Mouse (Mus musculus): Measurements from ENCODE around the gene Mta3.

The Mta3 gene

DNA sequence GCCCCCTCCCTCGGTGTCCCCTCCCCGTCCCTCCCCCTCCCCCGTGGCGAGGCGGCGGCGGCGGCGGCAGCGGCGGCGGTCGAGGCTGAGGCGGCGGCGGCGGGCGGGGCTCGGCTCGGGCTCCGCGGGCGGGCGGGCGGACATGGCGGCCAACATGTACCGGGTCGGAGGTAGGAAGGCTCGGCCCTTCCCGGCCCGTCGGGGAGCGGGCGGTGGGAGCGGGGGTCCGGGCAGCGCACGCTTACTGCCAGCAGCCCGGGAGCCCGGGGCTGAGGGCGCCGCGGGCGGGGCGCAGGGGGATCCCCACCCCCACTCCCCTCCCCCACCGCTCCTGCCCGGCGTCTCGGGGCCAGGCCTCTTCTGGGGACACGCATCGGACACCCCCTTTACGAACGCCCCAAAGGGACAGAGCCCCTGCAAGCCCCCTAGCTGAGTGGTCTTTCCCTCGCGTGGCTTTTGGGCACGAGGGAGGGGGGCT, at the start of gene Mta3:
Mta3 (plus strand) TSS at position 48 of the 478 bp plus-strand sequence.
- ATAC-seq (ENCODE audit: insufficient number of reproducible peaks, low FRiP score, low TSS enrichment) = peak; percentile 38; the same call in 1 of the 2 replicates

DNA sequence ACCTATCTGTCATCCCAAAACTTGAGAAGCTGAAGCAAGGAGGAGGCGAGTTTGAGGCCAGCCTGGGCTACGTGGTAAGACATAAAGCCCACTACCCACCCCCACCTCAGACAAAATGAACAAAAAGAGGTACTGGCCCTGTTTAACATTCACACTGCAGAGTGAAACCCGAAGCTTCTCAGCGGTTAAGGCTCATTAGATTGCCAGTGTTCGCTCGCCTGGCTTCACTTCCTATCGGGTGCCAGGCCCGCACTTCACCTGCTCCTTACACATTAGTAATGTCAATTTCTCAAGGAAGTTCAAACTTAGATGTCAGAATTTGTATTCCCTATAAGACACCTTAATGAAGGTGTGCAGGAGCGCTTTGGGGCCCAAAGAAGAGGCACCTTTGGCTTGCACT, 48.6 kb upstream of the Mta3 start:
- no peak for ATAC-seq (ENCODE audit: insufficient number of reproducible peaks, low FRiP score, low TSS enrichment)

DNA sequence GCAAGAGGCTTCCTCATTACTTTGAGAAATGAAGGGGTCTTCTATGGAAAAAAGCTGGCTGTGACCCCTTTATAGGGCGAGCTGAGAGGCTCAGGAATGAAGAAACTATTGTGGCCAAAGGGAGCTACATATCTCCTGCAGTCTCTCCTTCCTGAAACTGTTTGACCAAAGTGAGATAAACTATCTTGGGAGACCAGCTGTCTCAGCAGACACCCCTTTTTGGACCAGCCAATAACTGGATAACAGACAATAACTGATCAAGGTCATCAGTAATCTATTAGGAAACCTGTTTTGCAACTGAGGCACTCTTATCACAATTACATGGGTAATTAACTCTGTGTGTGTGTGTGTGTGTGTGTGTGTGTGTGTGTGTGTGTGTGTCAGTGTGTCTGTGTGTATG, 47.0 kb upstream of the Mta3 start:
- no peak for ATAC-seq (ENCODE audit: insufficient number of reproducible peaks, low FRiP score, low TSS enrichment)

DNA sequence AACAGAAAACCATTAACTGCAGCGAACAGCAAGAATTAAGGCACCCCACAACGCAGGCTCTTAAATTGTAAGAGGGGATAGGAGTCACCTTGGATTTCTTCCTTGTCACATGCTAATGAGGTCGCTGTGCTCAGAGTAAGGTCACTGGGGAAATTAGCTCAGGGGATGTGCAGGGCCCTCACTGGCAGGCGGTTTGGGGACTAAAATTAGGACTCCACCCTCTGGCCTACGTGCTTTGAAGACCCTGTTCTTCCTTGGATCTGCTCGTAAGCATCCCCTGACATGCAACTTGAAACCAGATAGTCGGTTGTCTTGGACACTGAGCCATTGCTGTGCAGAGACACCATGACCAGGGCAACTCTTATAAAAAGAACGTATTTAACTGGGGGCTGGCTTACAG, 41.2 kb upstream of the Mta3 start:
- ATAC-seq (ENCODE audit: insufficient number of reproducible peaks, low FRiP score, low TSS enrichment) = no peak

GRCm38 (mm10) chr17:83666597-83667287, 39.2 kb upstream of the Mta3 start:
- ATAC-seq (ENCODE audit: insufficient number of reproducible peaks, low FRiP score, low TSS enrichment) = no peak

DNA sequence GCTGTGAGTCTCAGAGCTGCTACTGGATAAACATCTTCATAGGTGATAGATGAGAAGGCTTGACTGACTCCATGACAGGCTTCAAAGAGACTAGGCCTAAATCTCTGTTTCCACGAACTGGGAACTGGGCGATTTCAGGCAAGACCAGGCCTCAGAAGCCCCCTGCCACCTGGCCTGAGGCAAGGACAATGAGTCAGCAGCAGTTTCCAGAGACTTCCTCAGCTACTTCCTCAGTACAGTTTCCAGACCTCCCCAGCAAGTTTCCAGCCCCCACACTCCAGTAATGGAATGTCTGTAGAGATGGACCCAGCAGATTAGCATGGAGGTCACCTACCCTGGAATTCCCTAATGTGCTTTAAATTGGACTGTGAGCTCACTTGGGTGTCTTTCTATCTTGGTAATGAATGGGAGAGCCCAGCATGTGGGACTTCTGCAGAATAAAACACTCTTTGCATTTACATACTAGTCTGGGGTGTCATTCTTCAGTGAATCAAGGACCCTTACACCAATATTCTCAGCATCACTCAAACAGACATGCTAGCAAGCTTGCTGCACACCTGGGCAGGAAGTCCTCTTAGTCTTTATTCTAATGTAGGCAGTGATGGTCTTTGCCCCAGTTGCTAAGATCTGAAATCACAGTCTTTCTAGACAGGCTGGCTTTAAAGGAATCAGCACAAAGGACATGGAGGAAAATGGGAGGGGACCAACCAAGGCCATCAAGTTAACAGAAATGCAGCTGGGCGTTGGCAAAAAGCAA, 37.9 kb upstream of the Mta3 start:
- no peak for ATAC-seq (ENCODE audit: insufficient number of reproducible peaks, low FRiP score, low TSS enrichment)

- no peak for ATAC-seq (ENCODE audit: insufficient number of reproducible peaks, low FRiP score, low TSS enrichment)
Measured at GRCm38 (mm10) chr17:83672685-83673084, 33.3 kb upstream of the Mta3 start.

- ATAC-seq (ENCODE audit: insufficient number of reproducible peaks, low FRiP score, low TSS enrichment) = no peak
Measured at GRCm38 (mm10) chr17:83677370-83677769, 28.6 kb upstream of the Mta3 start.

DNA sequence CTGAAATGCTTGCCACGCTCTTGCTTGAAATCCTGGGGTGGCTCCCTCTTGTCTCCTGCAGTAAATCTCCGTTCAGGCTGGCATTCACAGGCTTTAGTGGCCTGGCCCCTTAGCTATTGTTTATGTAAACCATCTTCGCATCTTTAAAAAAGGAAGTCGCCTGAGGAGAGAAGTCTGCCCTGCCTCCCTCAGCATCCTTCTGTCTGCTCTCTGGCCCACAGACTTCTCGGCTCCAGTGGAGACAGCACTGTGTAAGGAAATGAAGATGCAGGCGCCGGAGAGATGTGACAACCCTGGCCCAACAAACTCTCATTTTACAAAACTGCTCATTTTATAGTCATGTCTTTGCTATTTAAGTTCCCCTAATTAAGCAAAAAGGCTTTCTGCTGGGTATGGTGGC, 24.0 kb upstream of the Mta3 start:
- no peak for ATAC-seq (ENCODE audit: insufficient number of reproducible peaks, low FRiP score, low TSS enrichment)

- ATAC-seq (ENCODE audit: insufficient number of reproducible peaks, low FRiP score, low TSS enrichment) = no peak
Measured at GRCm38 (mm10) chr17:83684475-83684874, 21.5 kb upstream of the Mta3 start.

- no peak for ATAC-seq (ENCODE audit: insufficient number of reproducible peaks, low FRiP score, low TSS enrichment)
Measured at GRCm38 (mm10) chr17:83690418-83690817, 15.5 kb upstream of the Mta3 start.

DNA sequence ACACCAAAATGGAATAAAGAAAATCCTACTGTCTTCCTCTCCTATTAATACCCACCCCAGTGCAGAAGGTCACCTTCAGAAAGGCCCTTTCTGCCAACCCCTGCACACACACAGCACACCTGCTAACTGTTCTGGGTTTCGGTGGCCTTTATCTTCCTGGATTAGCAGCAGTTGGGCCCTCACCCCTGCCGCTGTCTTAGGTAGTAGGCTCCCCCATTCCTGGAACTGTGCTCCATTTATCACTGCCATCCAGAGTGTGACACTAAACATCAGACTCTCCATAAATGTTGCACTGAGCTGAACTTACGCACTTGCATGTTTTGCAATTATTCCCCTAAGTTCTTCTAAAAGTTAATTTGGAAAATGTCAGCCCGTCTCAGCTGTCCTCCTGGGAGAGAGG, 14.6 kb upstream of the Mta3 start:
- no peak for ATAC-seq (ENCODE audit: insufficient number of reproducible peaks, low FRiP score, low TSS enrichment)

DNA sequence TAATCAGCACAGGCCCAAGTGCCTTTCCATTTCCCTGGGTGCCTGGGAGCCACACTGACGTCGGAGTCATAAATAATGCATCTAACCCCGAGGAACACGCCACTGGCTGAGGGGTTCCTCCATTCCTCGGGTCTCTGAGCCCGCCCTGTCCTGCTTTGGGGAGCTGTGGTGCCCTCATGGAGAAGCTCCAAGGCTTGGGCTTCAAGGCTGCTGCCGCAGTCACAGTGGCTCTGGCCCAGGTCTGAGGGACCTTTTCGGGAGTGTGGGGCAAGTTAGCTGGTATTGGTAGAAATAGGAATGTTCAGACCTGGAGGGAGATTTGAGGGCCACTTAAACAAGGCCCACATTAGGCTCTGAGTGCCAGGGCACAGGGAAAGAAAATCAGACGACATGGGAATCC, 12.0 kb upstream of the Mta3 start:
- ATAC-seq (ENCODE audit: insufficient number of reproducible peaks, low FRiP score, low TSS enrichment) = no peak

- no peak for ATAC-seq (ENCODE audit: insufficient number of reproducible peaks, low FRiP score, low TSS enrichment)
Measured at GRCm38 (mm10) chr17:83695785-83696184, 10.2 kb upstream of the Mta3 start.

- ATAC-seq (ENCODE audit: insufficient number of reproducible peaks, low FRiP score, low TSS enrichment) = no peak
Measured at GRCm38 (mm10) chr17:83699062-83699724, 6.8 kb upstream of the Mta3 start.

GRCm38 (mm10) chr17:83700125-83700524, 5.8 kb upstream of the Mta3 start:
- ATAC-seq (ENCODE audit: insufficient number of reproducible peaks, low FRiP score, low TSS enrichment) = no peak

- no peak for ATAC-seq (ENCODE audit: insufficient number of reproducible peaks, low FRiP score, low TSS enrichment)
Measured at GRCm38 (mm10) chr17:83704469-83704868, 1.5 kb upstream of the Mta3 start.

DNA sequence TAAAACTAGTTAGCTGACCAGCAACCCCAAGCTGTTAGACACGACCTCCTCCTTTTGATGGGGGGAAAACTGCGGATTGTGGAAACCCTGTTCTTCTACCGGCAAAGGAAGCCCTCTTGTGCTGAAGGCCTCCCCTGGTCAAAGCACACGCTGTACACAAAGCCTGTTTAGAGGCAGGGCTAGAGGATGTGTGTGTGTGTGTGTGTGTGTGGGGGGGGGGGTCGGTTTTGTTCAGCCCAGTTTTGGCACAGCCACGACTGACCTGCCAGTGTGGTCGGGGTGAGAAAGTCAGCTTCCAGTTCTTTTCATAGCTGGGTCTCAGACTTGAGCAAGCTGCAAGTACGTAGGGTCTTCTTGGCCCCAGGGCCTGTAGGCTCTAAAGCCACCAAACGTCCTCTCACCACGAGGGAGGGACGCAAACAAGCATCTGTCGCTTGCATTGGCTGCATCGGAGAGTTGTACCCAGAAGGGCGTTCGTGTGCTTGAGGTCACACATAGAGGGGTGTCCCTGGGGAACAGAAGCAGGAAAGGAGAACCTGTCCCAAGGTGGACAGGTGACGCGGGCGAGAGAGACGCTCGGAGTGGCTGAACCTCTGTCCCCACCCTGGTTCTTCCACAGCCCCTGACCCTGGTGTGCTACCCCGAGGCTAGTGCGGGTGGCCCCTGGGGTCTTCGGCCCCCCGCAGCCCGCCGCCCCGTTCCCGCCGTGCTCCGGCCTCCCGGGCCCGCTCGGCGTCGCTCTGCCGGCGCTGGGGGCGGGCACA, 429 bp upstream of the Mta3 start:
- peak; percentile 59 for ATAC-seq (ENCODE audit: insufficient number of reproducible peaks, low FRiP score, low TSS enrichment)

DNA sequence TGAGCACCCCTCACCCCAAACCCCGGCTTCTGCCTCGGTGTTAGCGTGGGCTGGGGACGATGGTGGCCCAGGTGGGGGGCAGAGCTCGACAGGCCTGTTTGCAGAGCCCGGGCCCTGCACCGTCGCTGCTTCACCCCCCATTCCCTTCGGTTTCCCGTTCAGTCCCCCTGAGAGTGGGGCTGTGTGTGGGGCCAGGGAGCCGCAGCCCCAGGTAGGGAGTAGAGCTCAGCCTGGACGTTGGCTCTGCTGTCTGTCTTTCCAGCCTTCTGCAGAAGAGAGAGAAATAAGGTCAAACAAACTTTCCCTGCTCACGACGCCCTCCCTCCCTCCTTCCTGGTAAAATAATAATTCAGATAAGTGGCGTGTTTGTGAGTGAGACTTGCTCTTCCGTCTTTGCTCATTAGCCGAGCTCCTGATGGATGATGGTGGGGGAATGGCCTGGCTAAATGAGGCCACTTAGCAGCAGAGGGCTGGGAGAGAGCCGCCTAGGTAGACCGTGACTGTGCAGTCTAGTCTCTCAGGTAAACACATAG, 697 bp downstream of the Mta3 start:
- peak; percentile 75 for ATAC-seq (ENCODE audit: insufficient number of reproducible peaks, low FRiP score, low TSS enrichment)

- ATAC-seq (ENCODE audit: insufficient number of reproducible peaks, low FRiP score, low TSS enrichment) = no peak
Measured at GRCm38 (mm10) chr17:83707372-83707771, 1.4 kb downstream of the Mta3 start.

All from cerebellum, adult (tissue).